Mouse (Mus musculus) hematopoietic stem cell, adult 5-6 weeks (primary cell): ENCODE measurements around the gene Armh3. TPM values are rescaled to one million over a fixed set of nuclear protein-coding genes. Genes with fewer than 3 reads are reported as not detected.
A peak's percentile ranks its signal among the peaks of the same experiment; 100 is the strongest.

Source experiments
- ATAC-seq, 2 experiments: fragments of 125-278 bp in 1 of 2; replicated peaks in 1 of 2; 2 replicates each; pipeline ENCODE4 v1.8.0; 2016 to 2017; ENCODE audit warnings: inconsistent platforms in 2 of 2, mild to moderate bottlenecking in 2 of 2, moderate number of reproducible peaks in 2 of 2, low read depth in 1 of 2, moderate TSS enrichment in 1 of 2; ENCODE audit not compliant: low FRiP score in 2 of 2, poor library complexity in 2 of 2, severe bottlenecking in 2 of 2, insufficient read depth in 1 of 2, low TSS enrichment in 1 of 2
- total RNA-seq: library from RNA; stranded (forward); fragments of 172-1452, 232-1000 nt; gene quantifications from 2 replicates; pipeline ENCODE4 v1.2.3, GENCODE M21; 2017

The Armh3 gene
- total RNA-seq, 1 experiment from 2014 or later, result 10.6 TPM

GRCm38 (mm10) chr19:46037243-46037924, 39.1 kb upstream of the Armh3 start:
- no peak for ATAC-seq

GRCm38 (mm10) chr19:46036477-46037242, 38.4 kb upstream of the Armh3 start:
- ATAC-seq, result no peak

GRCm38 (mm10) chr19:46035971-46036370, 37.7 kb upstream of the Armh3 start:
- ATAC-seq, result no peak

- ATAC-seq, result no peak
Observed at GRCm38 (mm10) chr19:46033911-46034310, 35.6 kb upstream of the Armh3 start.

GRCm38 (mm10) chr19:46032731-46033510, 34.6 kb upstream of the Armh3 start:
- no peak for ATAC-seq

GRCm38 (mm10) chr19:46031689-46032432, 33.6 kb upstream of the Armh3 start:
- no peak for ATAC-seq

- no peak for ATAC-seq
Observed at GRCm38 (mm10) chr19:46030196-46030983, 32.1 kb upstream of the Armh3 start.

- no peak for ATAC-seq
Observed at GRCm38 (mm10) chr19:46029652-46030051, 31.4 kb upstream of the Armh3 start.

GRCm38 (mm10) chr19:46028747-46029320, 30.5 kb upstream of the Armh3 start:
- ATAC-seq, result no peak

- peak in 1 of 2 experiments; percentile 27; a peak in 1 of 4 replicates for ATAC-seq
Observed at GRCm38 (mm10) chr19:46026567-46026966, 28.3 kb upstream of the Armh3 start.

GRCm38 (mm10) chr19:46024959-46025358, 26.7 kb upstream of the Armh3 start:
- no peak for ATAC-seq

GRCm38 (mm10) chr19:46016023-46016422, 17.7 kb upstream of the Armh3 start:
- ATAC-seq, result no peak

GRCm38 (mm10) chr19:46014572-46015178, 16.4 kb upstream of the Armh3 start:
- ATAC-seq, result peak; percentile 98

GRCm38 (mm10) chr19:46005680-46006079, 7.4 kb upstream of the Armh3 start:
- no peak for ATAC-seq

GRCm38 (mm10) chr19:46004814-46005466, 6.7 kb upstream of the Armh3 start:
- ATAC-seq, result no peak
